Mouse (Mus musculus) heart, postnatal 0 days (tissue): ENCODE data around the gene Zfp367. TPM values are rescaled to one million over a fixed set of nuclear protein-coding genes. Genes with fewer than 3 reads are reported as not detected.

Experiments
- ATAC-seq: fragments of 200-750 bp; cut with Nextera tagmentation; 2 replicates; pipeline ENCODE4 v1.8.0; 2017; ENCODE audit warnings: low read depth, moderate number of reproducible peaks, moderate library complexity; ENCODE audit not compliant: insufficient read depth
- DNase-seq: peaks from one replicate; pipeline ENCODE4 v3.0.0-alpha.2; 2016; ENCODE audit warnings: low spot score
- H3K27ac ChIP-seq: fragments of 300-500 bp; sonication (generic); 2 replicates; pipeline ENCODE4 v1.5.1; 2014; ENCODE audit warnings: low read depth, mild to moderate bottlenecking
- H3K27me3 ChIP-seq: fragments of 300-500 bp; sonication (generic); 2 replicates; pipeline ENCODE4 v1.6.1; 2014; ENCODE audit warnings: low read length, mixed read lengths; ENCODE audit not compliant: control insufficient read depth, insufficient read depth
- H3K36me3 ChIP-seq: fragments of 300-500 bp; sonication (generic); replicated peaks from 2 replicates; pipeline ENCODE4 v1.6.1; 2014; ENCODE audit warnings: low read length, mixed read lengths; ENCODE audit not compliant: control insufficient read depth, insufficient read depth
- H3K4me1 ChIP-seq: fragments of 300-500 bp; sonication (generic); 2 replicates; pipeline ENCODE4 v1.6.1; 2014; ENCODE audit warnings: antibody characterized with exemption; ENCODE audit not compliant: control insufficient read depth, insufficient read depth
- H3K4me2 ChIP-seq: fragments of 300-500 bp; sonication (generic); 2 replicates; pipeline ENCODE4 v1.6.1; 2014; ENCODE audit warnings: low read depth, mild to moderate bottlenecking, low read length, moderate library complexity
- H3K4me3 ChIP-seq: fragments of 300-500 bp; sonication (generic); 2 replicates; pipeline ENCODE4 v1.5.1; 2014; ENCODE audit warnings: low read depth, low read length
- H3K9ac ChIP-seq: fragments of 300-500 bp; sonication (generic); replicated peaks from 2 replicates; pipeline ENCODE4 v1.6.1; 2014; ENCODE audit warnings: low read depth, low read length, mixed read lengths
- H3K9me3 ChIP-seq: fragments of 300-500 bp; sonication (generic); replicated peaks from 2 replicates; pipeline ENCODE4 v1.6.1; 2016; ENCODE audit warnings: low read length; ENCODE audit not compliant: control insufficient read depth
- CTCF ChIP-seq: IDR thresholded peaks from 2 replicates; pipeline ENCODE4 v1.5.1; 2016; ENCODE audit warnings: antibody characterized with exemption, control low read depth, low read depth
- EP300 ChIP-seq: IDR thresholded peaks from 2 replicates; pipeline ENCODE4 v1.6.1; 2016; ENCODE audit warnings: antibody characterized with exemption, low read depth
- WGBS: fragments of 180-500 bp; shearing (Covaris S2); extraction: QIAGEN DNeasy Blood & Tissue Kit; methylation state at CpG from one replicate; pipeline ENCODE4 v1.1.7; 2014; 5-methylcytosine and 5-hydroxymethylcytosine counted together
- polyA plus RNA-seq: library from polyadenylated mRNA; unstranded; fragments of >200 nt; fragmentation: Nextera tagmentation; extraction: Ambion mirVana; gene quantifications from 2 replicates; pipeline ENCODE4 v1.2.1, GENCODE M21; 2015
- total RNA-seq: library from RNA; depleted of rRNA; stranded (reverse); fragments of >200 nt; gene quantifications from 2 replicates; pipeline ENCODE4 v1.2.3, GENCODE M21; 2014; ENCODE audit warnings: low replicate concordance

The Zfp367 gene
- total and polyA plus RNA-seq, 2 experiments from 2014 or later = 23.8 to 35.6 TPM

- no peak for ATAC-seq
- no peak for TF ChIP-seq EP300
- no peak for TF ChIP-seq CTCF
- no peak for DNase-seq
- Histone ChIP-seq H3K9me3 (no peaks in the 10 kb centered on the region), H3K9ac (no peak overlapping the region), H3K27me3 (no peaks in the 10 kb centered on the region), H3K4me2 (no peak overlapping the region), H3K4me3 (no peak overlapping the region), H3K27ac (no peak overlapping the region), H3K4me1 (no peaks in the 10 kb centered on the region), H3K36me3 (peaks cover 7% of the 10 kb centered on the region; the same call in 1 of the 2 replicates)
- WGBS = 72% methylated on average over 4 of the region's 4 CpGs
Measured at GRCm38 (mm10) chr13:64120760-64121159, 32.2 kb downstream of the Zfp367 start.

- H3K4me3 ChIP-seq = no peak overlapping the region
- DNase-seq = no peak
- H3K27me3 ChIP-seq = no peaks in the 10 kb centered on the region
- 51% methylated on average over 2 of the region's 2 CpGs for WGBS
- no peaks in the 10 kb centered on the region for H3K9me3 ChIP-seq
- no peaks in the 10 kb centered on the region for H3K4me1 ChIP-seq
- ATAC-seq = no peak
- no peak overlapping the region for H3K9ac ChIP-seq
- H3K27ac ChIP-seq = no peak overlapping the region
- H3K36me3 ChIP-seq = peaks cover 7% of the 10 kb centered on the region; the same call in 1 of the 2 replicates
- TF ChIP-seq CTCF = peak; percentile 17; the same call in 1 of the 2 replicates
- no peak for TF ChIP-seq EP300
- no peak overlapping the region for H3K4me2 ChIP-seq
Measured at GRCm38 (mm10) chr13:64117442-64117841, 35.6 kb downstream of the Zfp367 start.

GRCm38 (mm10) chr13:64110421-64110820 is 42.6 kb downstream of the Zfp367 start:
- Histone ChIP-seq H3K9ac (no peak overlapping the region), H3K27ac (no peak overlapping the region), H3K4me1 (no peaks in the 10 kb centered on the region), H3K4me3 (no peak overlapping the region), H3K36me3 (peaks cover 6% of the 10 kb centered on the region; the same call in 1 of the 2 replicates), H3K9me3 (no peaks in the 10 kb centered on the region), H3K27me3 (no peaks in the 10 kb centered on the region), H3K4me2 (no peak overlapping the region)
- DNase-seq (no peak), ATAC-seq (no peak)
- TF ChIP-seq CTCF (no peak), EP300 (no peak)
- 70% methylated on average over 1 of the region's 1 CpGs for WGBS

- no peak for ATAC-seq
- H3K9ac ChIP-seq = no peak overlapping the region
- peaks cover 14% of the 10 kb centered on the region; the same call in 1 of the 2 replicates for H3K36me3 ChIP-seq
- no peak overlapping the region for H3K27ac ChIP-seq
- no peaks in the 10 kb centered on the region for H3K4me1 ChIP-seq
- no peak for DNase-seq
- H3K27me3 ChIP-seq = no peaks in the 10 kb centered on the region
- WGBS = 35% methylated on average over 5 of the region's 5 CpGs
- no peak overlapping the region for H3K4me3 ChIP-seq
- H3K9me3 ChIP-seq = no peaks in the 10 kb centered on the region
- H3K4me2 ChIP-seq = no peak overlapping the region
- no peak for TF ChIP-seq EP300
- TF ChIP-seq CTCF = no peak
Measured at GRCm38 (mm10) chr13:64108381-64108850, 44.6 kb downstream of the Zfp367 start.

GRCm38 (mm10) chr13:64107535-64107934 is 45.5 kb downstream of the Zfp367 start:
- no peaks in the 10 kb centered on the region for H3K9me3 ChIP-seq
- H3K27ac ChIP-seq = no peak overlapping the region
- 46% methylated on average over 8 of the region's 8 CpGs for WGBS
- DNase-seq = no peak
- peaks cover 16% of the 10 kb centered on the region; the same call in 1 of the 2 replicates for H3K36me3 ChIP-seq
- no peaks in the 10 kb centered on the region for H3K27me3 ChIP-seq
- no peak overlapping the region for H3K4me3 ChIP-seq
- H3K9ac ChIP-seq = no peak overlapping the region
- no peak for TF ChIP-seq CTCF
- TF ChIP-seq EP300 = no peak
- no peaks in the 10 kb centered on the region for H3K4me1 ChIP-seq
- ATAC-seq = no peak
- no peak overlapping the region for H3K4me2 ChIP-seq

- Histone ChIP-seq H3K36me3 (peaks cover 16% of the 10 kb centered on the region; the same call in 1 of the 2 replicates), H3K4me2 (no peak overlapping the region), H3K4me3 (no peak overlapping the region), H3K27me3 (no peaks in the 10 kb centered on the region), H3K9me3 (no peaks in the 10 kb centered on the region), H3K9ac (no peak overlapping the region), H3K27ac (no peak overlapping the region), H3K4me1 (no peaks in the 10 kb centered on the region)
- no peak for TF ChIP-seq EP300
- no peak for TF ChIP-seq CTCF
- whole genome bisulfite sequencing = 67% methylated on average over 3 of the region's 3 CpGs
- ATAC-seq (no peak), DNase-seq (no peak)
Measured at GRCm38 (mm10) chr13:64107105-64107504, 45.9 kb downstream of the Zfp367 start.
